Mouse (Mus musculus) testis, adult 2 months (tissue): Measurements from ENCODE around the gene Tmcc3.

Source experiments
- CTCF ChIP-seq: fragments of 200-500 bp; IDR thresholded peaks from 2 replicates; pipeline ENCODE4 v1.5.1; 2012; ENCODE audit warnings: low read depth, mild to moderate bottlenecking, inconsistent platforms, low read length, moderate library complexity; ENCODE audit not compliant: control insufficient read depth, insufficient read depth, insufficient replicate concordance
- POLR2A ChIP-seq: fragments of 200-500 bp; IDR thresholded peaks from 2 replicates; pipeline ENCODE4 v1.6.1; 2012; ENCODE audit warnings: low read depth, mild to moderate bottlenecking, inconsistent platforms, low read length, moderate library complexity; ENCODE audit not compliant: control insufficient read depth

- TF ChIP-seq CTCF: no peak
- TF ChIP-seq POLR2A: no peak
Measured at GRCm38 (mm10) chr10:94625606-94626005, 313.9 kb downstream of the Tmcc3 start.
